Mouse (Mus musculus) MEL (cell line): ENCODE measurements around the gene Crk.

Experiments used
- CHD1 ChIP-seq: IDR thresholded peaks from 2 replicates; pipeline ENCODE4 v1.6.1; 2012; ENCODE audit warnings: low read depth, mild to moderate bottlenecking, inconsistent platforms, low read length, improper control_type of control experiment
- CTCF ChIP-seq, 3 experiments: IDR thresholded peaks in 2 of 3; conservative IDR thresholded peaks in 1 of 3; 2 replicates each; pipeline ENCODE4 v1.5.1; 2011 to 2012; ENCODE audit warnings: low read length in 3 of 3, low read depth in 2 of 3, mild to moderate bottlenecking in 2 of 3, improper control_type of control experiment in 1 of 3, inconsistent platforms in 1 of 3, mixed read lengths in 1 of 3, moderate library complexity in 1 of 3; ENCODE audit not compliant: control insufficient read depth in 1 of 3, insufficient read depth in 1 of 3, poor library complexity in 1 of 3, severe bottlenecking in 1 of 3
- E2F4 ChIP-seq: IDR thresholded peaks from 2 replicates; pipeline ENCODE4 v1.6.1; 2011; ENCODE audit warnings: low read depth, low read length, improper control_type of control experiment, borderline replicate concordance
- EP300 ChIP-seq, 2 experiments: IDR thresholded peaks; 2 replicates each; pipeline ENCODE4 v1.6.1; 2011; ENCODE audit warnings: improper control_type of control experiment in 2 of 2, low read length in 2 of 2, low read depth in 1 of 2, mild to moderate bottlenecking in 1 of 2
- GATA1 ChIP-seq: IDR thresholded peaks from 2 replicates; pipeline ENCODE4 v1.6.1; 2011; ENCODE audit warnings: low read depth, low read length, improper control_type of control experiment
- HCFC1 ChIP-seq: IDR thresholded peaks from 2 replicates; pipeline ENCODE4 v1.6.1; 2012; ENCODE audit warnings: low read depth, mild to moderate bottlenecking, inconsistent platforms, low read length, improper control_type of control experiment, moderate library complexity
- MAZ ChIP-seq: IDR thresholded peaks from 2 replicates; pipeline ENCODE4 v1.6.1; 2012; ENCODE audit warnings: low read depth, mild to moderate bottlenecking, inconsistent platforms, low read length, improper control_type of control experiment
- MXI1 ChIP-seq: IDR thresholded peaks from 2 replicates; pipeline ENCODE4 v1.6.1; 2011; ENCODE audit warnings: mild to moderate bottlenecking, low read depth, low read length, improper control_type of control experiment
- MYC ChIP-seq: IDR thresholded peaks from 2 replicates; pipeline ENCODE4 v1.6.1; 2011; ENCODE audit warnings: low read depth, mild to moderate bottlenecking, low read length, improper control_type of control experiment, moderate library complexity
- POLR2A ChIP-seq, 2 experiments: IDR thresholded peaks; 2 replicates each; pipeline ENCODE4 v1.6.1; 2011 to 2012; ENCODE audit warnings: low read length in 2 of 2, mild to moderate bottlenecking in 2 of 2, control low read depth in 1 of 2, improper control_type of control experiment in 1 of 2, low read depth in 1 of 2, moderate library complexity in 1 of 2; ENCODE audit not compliant: control insufficient read depth in 1 of 2, insufficient read depth in 1 of 2, poor library complexity in 1 of 2
- POLR2AphosphoS2 ChIP-seq: IDR thresholded peaks from 2 replicates; pipeline ENCODE4 v1.6.1; 2011; ENCODE audit warnings: low read length, improper control_type of control experiment
- POLR2AphosphoS5 ChIP-seq: IDR thresholded peaks from 2 replicates; pipeline ENCODE4 v1.6.1; 2012; ENCODE audit warnings: low read depth, borderline replicate concordance, mild to moderate bottlenecking, inconsistent platforms, low read length, moderate library complexity, mixed read lengths
- RCOR1 ChIP-seq: IDR thresholded peaks from 2 replicates; pipeline ENCODE4 v1.6.1; 2012; ENCODE audit warnings: low read depth, mild to moderate bottlenecking, inconsistent platforms, low read length, improper control_type of control experiment

DNA sequence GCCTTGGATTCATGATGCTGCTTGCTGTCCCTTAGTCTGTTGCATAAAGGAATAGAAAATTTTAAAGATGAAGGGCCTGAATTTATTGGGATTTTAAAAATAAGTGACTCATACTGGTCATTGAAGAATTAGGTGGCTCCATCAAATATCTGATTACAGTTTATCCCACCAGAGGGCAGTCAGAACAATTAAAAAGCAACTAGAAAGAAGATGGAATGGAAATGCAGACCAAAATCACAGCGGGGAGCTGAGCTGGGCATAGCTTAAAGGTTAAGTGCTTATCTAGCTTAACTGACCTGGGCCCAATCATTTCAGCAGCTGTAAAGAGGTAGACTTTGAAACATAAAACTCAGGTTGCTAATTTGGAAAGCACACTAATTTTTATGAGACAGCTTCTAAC lies 71.5 kb downstream of the Crk start:
- peak in 1 of 3 experiments; percentile 9; a peak in 1 of 6 replicates for TF ChIP-seq CTCF (IDR thresholded peaks at IDR 0.05 in 2 of 3, conservative IDR thresholded peaks at IDR 0.05 in 1 of 3; ENCODE audit: control insufficient read depth in 1 of 3, insufficient read depth in 1 of 3, low read depth in 2 of 3, low read length in 3 of 3, poor library complexity in 1 of 3, severe bottlenecking in 1 of 3)
- TF ChIP-seq POLR2A (IDR thresholded peaks at IDR 0.05; ENCODE audit: control insufficient read depth in 1 of 2, insufficient read depth in 1 of 2, low read depth in 1 of 2, low read length in 2 of 2, poor library complexity in 1 of 2), result no peak
- TF ChIP-seq POLR2AphosphoS2, result no peak
- TF ChIP-seq MXI1, result no peak
- no peak for TF ChIP-seq EP300 (IDR thresholded peaks at IDR 0.05; ENCODE audit: low read depth in 1 of 2, low read length in 2 of 2)
- no peak for TF ChIP-seq RCOR1
- TF ChIP-seq E2F4, result no peak
- TF ChIP-seq POLR2AphosphoS5, result no peak
- TF ChIP-seq CHD1, result no peak
- TF ChIP-seq HCFC1, result no peak
- no peak for TF ChIP-seq GATA1
- no peak for TF ChIP-seq MYC
- no peak for TF ChIP-seq MAZ
